Mouse (Mus musculus): ENCODE results near the gene Nav1.

The Nav1 gene

GRCm38 (mm10) chr1:135441861-135442260 lies 165.2 kb downstream of the Nav1 start:
- DNase-seq (ENCODE audit: low read depth, low spot score), result no peak

- no peak for DNase-seq (ENCODE audit: low read depth, low spot score)
These were observed 166.1 kb downstream of the Nav1 start for GRCm38 (mm10) chr1:135440986-135441385.

- DNase-seq (ENCODE audit: low read depth, low spot score), result no peak
These were observed 168.3 kb downstream of the Nav1 start for GRCm38 (mm10) chr1:135438801-135439200.

GRCm38 (mm10) chr1:135435823-135436222 lies 171.3 kb downstream of the Nav1 start:
- no peak for DNase-seq (ENCODE audit: low read depth, low spot score)

- no peak for DNase-seq (ENCODE audit: low read depth, low spot score)
These were observed 176.5 kb downstream of the Nav1 start for GRCm38 (mm10) chr1:135430669-135431017.

GRCm38 (mm10) chr1:135429901-135430668 lies 177.0 kb downstream of the Nav1 start, which contains the start of gene Ipo9:
Gene Ipo9, minus strand, starts transcription at chr1:135430499.
- peak; percentile 89 for DNase-seq (ENCODE audit: low read depth, low spot score)

- no peak for DNase-seq (ENCODE audit: low read depth, low spot score)
These were observed 179.7 kb downstream of the Nav1 start for GRCm38 (mm10) chr1:135427390-135427789.

- no peak for DNase-seq (ENCODE audit: low read depth, low spot score)
These were observed 180.4 kb downstream of the Nav1 start for GRCm38 (mm10) chr1:135426645-135427044.

GRCm38 (mm10) chr1:135422772-135423171 lies 184.3 kb downstream of the Nav1 start:
- DNase-seq (ENCODE audit: low read depth, low spot score), result no peak

- DNase-seq (ENCODE audit: low read depth, low spot score), result no peak
These were observed 193.1 kb downstream of the Nav1 start for GRCm38 (mm10) chr1:135413996-135414395.

- no peak for DNase-seq (ENCODE audit: low read depth, low spot score)
These were observed 195.0 kb downstream of the Nav1 start for GRCm38 (mm10) chr1:135412130-135412529.

GRCm38 (mm10) chr1:135410967-135411366 lies 196.1 kb downstream of the Nav1 start:
- no peak for DNase-seq (ENCODE audit: low read depth, low spot score)

- no peak for DNase-seq (ENCODE audit: low read depth, low spot score)
These were observed 198.1 kb downstream of the Nav1 start for GRCm38 (mm10) chr1:135408973-135409372.

GRCm38 (mm10) chr1:135405356-135405755 lies 201.7 kb downstream of the Nav1 start:
- DNase-seq (ENCODE audit: low read depth, low spot score), result no peak

- no peak for DNase-seq (ENCODE audit: low read depth, low spot score)
These were observed 205.5 kb downstream of the Nav1 start for GRCm38 (mm10) chr1:135401452-135402110.

GRCm38 (mm10) chr1:135399466-135399865 lies 207.6 kb downstream of the Nav1 start:
- no peak for DNase-seq (ENCODE audit: low read depth, low spot score)

GRCm38 (mm10) chr1:135385161-135385560 lies 221.9 kb downstream of the Nav1 start:
- no peak for DNase-seq (ENCODE audit: low read depth, low spot score)
